Mouse (Mus musculus) erythroblast, embryonic 14.5 days (primary cell): ENCODE measurements around the gene Tnpo1. TPM values are rescaled to one million over a fixed set of nuclear protein-coding genes. Genes with fewer than 3 reads are reported as not detected.
A peak's percentile ranks its signal among the peaks of the same experiment; 100 is the strongest.

Experiments used
- H3K27me3 ChIP-seq: 2 replicates; pipeline ENCODE4 v1.6.1; 2012; ENCODE audit warnings: inconsistent platforms; ENCODE audit not compliant: control insufficient read depth
- H3K36me3 ChIP-seq: 2 replicates; pipeline ENCODE4 v1.6.1; 2012; ENCODE audit warnings: mild to moderate bottlenecking, inconsistent platforms; ENCODE audit not compliant: control insufficient read depth
- H3K4me1 ChIP-seq: 2 replicates; pipeline ENCODE4 v1.6.1; 2012; ENCODE audit warnings: inconsistent platforms; ENCODE audit not compliant: control insufficient read depth
- H3K4me3 ChIP-seq: replicated peaks from 2 replicates; pipeline ENCODE3; 2012; ENCODE audit warnings: moderate library complexity, mild to moderate bottlenecking, inconsistent platforms
- H3K9me3 ChIP-seq: 2 replicates; pipeline ENCODE4 v1.6.1; 2012; ENCODE audit warnings: low read length, inconsistent platforms, mixed read lengths; ENCODE audit not compliant: control insufficient read depth
- GATA1 ChIP-seq: IDR thresholded peaks from 2 replicates; pipeline ENCODE4 v1.6.1; 2012; ENCODE audit warnings: low read length, inconsistent platforms, mixed read lengths
- TAL1 ChIP-seq: IDR thresholded peaks from 3 replicates; pipeline ENCODE4 v1.6.1; 2012; ENCODE audit warnings: low read length, inconsistent platforms, mixed read lengths
- polyA plus RNA-seq: library from polyadenylated mRNA; stranded (reverse); fragments of >175 nt; gene quantifications from 2 replicates; pipeline ENCODE4 v1.2.3, GENCODE M21; 2012

The Tnpo1 gene
- 0.09 and 0.25 TPM in 2 replicates for polyA plus RNA-seq

DNA sequence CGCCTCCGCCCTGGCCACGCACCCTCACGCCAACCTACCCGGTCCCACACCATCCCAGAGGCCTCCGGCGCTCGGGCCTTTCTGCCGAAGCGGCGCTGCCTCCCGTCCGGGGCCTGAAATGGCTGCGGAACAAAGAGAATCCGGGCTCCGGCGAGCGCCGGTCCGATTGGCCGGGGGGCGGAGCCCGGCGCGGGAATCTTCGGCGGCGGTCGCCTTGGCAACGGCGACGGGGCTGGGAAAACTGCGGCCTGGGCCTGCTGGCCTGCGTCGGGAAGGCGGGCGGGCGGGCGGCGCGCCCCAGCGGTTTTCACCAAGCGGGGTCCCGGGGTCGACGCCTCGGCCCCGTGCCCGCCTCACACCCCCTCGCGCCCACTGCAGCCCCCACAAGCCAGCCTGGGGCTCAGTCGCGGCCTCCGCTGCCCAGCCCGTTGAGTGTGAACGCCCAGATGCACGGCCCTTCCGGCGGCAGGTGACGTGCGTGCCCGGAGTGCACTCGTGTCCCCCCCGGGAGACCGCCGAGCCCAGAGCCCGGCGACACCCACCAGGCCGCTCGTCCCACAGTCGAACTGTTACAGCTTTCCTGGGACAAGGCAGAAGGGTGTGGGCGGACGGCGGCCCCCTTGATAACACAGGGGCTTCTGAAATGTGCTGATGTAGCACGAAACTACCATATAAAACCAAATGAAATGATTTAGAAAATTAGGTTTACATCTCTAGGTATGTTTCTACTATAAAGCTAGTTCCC, at the start of gene Tnpo1:
Tnpo1 (minus strand) TSS at position 172 of the 745 bp plus-strand sequence.
- Histone ChIP-seq H3K36me3 (peaks cover 21% of the 10 kb centered on the region), H3K9me3 (no peaks in the 10 kb centered on the region), H3K4me3 (peak within 1 kb of the TSS; percentile 99), H3K4me1 (peaks cover 33% of the 10 kb centered on the region), H3K27me3 (no peaks in the 10 kb centered on the region)
- no peak for TF ChIP-seq TAL1

- peaks cover 5% of the 10 kb centered on the region for H3K4me1 ChIP-seq
- TF ChIP-seq GATA1 (no peak), TAL1 (no peak)
- no peaks in the 10 kb centered on the region for H3K9me3 ChIP-seq
- no peaks in the 10 kb centered on the region for H3K36me3 ChIP-seq
- no peaks in the 10 kb centered on the region for H3K27me3 ChIP-seq
- no peak overlapping the region for H3K4me3 ChIP-seq
These were observed 45.9 kb upstream of the Tnpo1 start for GRCm38 (mm10) chr13:98972090-98972489.

DNA sequence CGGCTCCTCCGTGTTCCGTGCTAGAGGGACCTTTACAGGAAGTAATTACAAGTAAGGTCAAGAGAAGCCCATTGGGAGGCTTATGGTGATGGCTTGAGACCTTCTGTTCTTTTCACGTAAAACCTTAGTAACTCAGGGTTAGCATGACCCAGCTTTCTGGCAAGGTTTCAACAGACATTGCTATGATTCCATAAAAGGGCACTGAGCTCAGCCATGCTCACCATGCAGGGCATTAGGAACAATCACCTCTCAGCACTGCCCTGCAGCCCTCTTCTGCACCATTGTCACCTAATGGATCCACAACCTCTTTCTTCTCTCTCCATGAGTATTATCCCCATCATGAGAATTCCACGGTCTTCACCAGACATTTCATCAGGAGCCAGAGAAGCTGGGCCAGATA, 45.5 kb upstream of the Tnpo1 start:
- H3K27me3 ChIP-seq = no peaks in the 10 kb centered on the region
- peaks cover 5% of the 10 kb centered on the region for H3K4me1 ChIP-seq
- H3K9me3 ChIP-seq = no peaks in the 10 kb centered on the region
- H3K36me3 ChIP-seq = no peaks in the 10 kb centered on the region
- H3K4me3 ChIP-seq = no peak overlapping the region
- TF ChIP-seq GATA1 (no peak), TAL1 (no peak)

- Histone ChIP-seq H3K36me3 (no peaks in the 10 kb centered on the region), H3K4me1 (peaks cover 5% of the 10 kb centered on the region), H3K4me3 (no peak overlapping the region), H3K9me3 (no peaks in the 10 kb centered on the region), H3K27me3 (no peaks in the 10 kb centered on the region)
- TF ChIP-seq GATA1 (no peak), TAL1 (no peak)
These were observed 42.3 kb upstream of the Tnpo1 start for GRCm38 (mm10) chr13:98968517-98968916.

DNA sequence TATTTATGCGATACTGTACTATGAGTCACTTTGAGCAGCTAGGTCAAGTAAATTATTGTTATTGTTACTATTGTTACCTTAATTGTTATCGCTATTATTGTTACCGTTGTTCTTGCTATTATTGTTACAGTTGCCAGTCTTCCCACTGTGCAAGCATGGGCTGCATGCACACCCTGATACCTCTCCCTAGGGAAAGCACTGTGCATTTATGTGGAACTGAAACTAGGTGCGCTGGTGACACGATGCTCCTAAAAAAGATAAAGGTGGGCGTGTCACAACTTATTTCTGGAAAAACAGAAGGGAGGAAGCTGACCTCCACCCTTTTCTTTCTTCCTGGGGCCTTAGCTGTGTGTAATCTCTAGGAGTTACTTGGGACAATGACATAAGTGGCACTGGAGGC, 41.8 kb upstream of the Tnpo1 start:
- Histone ChIP-seq H3K4me1 (peaks cover 5% of the 10 kb centered on the region), H3K9me3 (no peaks in the 10 kb centered on the region), H3K27me3 (no peaks in the 10 kb centered on the region), H3K36me3 (no peaks in the 10 kb centered on the region), H3K4me3 (no peak overlapping the region)
- no peak for TF ChIP-seq GATA1
- no peak for TF ChIP-seq TAL1

DNA sequence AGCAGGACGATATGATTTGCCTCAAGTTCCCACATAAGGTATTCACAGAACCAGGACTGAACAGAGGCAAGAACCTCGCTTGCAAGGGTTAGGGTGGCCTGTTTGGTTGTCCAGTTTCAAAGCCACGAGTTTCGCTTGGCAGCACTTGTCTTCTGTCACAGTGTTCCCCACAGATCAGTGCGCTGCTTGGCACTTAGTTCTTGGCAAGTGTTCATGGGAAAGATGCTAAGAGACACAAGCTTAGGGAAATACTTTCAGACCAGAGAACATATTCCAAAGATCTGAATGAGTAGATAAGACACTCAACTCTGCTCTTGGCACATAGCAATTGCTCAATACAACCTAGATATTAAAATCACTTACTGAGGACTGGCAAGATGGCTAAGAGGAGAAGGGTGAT, 40.4 kb upstream of the Tnpo1 start:
- H3K36me3 ChIP-seq = no peaks in the 10 kb centered on the region
- no peaks in the 10 kb centered on the region for H3K9me3 ChIP-seq
- TF ChIP-seq TAL1 = no peak
- TF ChIP-seq GATA1 = no peak
- H3K4me1 ChIP-seq = peaks cover 5% of the 10 kb centered on the region
- no peaks in the 10 kb centered on the region for H3K27me3 ChIP-seq
- H3K4me3 ChIP-seq = no peak overlapping the region

- H3K4me1 ChIP-seq = peaks cover 5% of the 10 kb centered on the region
- no peak overlapping the region for H3K4me3 ChIP-seq
- TF ChIP-seq TAL1 = no peak
- TF ChIP-seq GATA1 = no peak
- no peaks in the 10 kb centered on the region for H3K9me3 ChIP-seq
- H3K27me3 ChIP-seq = no peaks in the 10 kb centered on the region
- no peaks in the 10 kb centered on the region for H3K36me3 ChIP-seq
These were observed 37.4 kb upstream of the Tnpo1 start for GRCm38 (mm10) chr13:98963612-98964011.

DNA sequence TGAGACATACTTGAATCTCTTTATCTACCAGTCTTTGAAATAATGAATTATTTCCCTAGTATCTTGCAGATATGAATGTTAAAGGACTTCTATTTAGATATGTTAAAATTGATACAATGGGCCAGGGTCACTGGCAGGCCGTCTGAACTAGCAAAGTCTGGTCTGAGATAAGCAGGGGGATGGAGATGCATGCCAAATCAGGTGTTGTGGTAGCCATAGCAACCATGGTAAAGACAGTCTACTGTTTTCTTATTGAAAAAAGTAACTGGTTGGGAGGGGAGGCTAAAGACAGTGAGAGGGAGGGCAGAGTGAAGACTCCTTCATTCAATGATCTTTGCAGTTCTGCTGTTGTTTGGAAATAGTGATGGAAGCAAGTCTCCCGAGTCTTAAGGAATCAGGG, 32.0 kb upstream of the Tnpo1 start:
- no peaks in the 10 kb centered on the region for H3K36me3 ChIP-seq
- H3K9me3 ChIP-seq = no peaks in the 10 kb centered on the region
- TF ChIP-seq GATA1 = no peak
- TF ChIP-seq TAL1 = no peak
- H3K27me3 ChIP-seq = no peaks in the 10 kb centered on the region
- H3K4me1 ChIP-seq = no peaks in the 10 kb centered on the region; the same call in 1 of the 2 replicates
- H3K4me3 ChIP-seq = no peak overlapping the region

GRCm38 (mm10) chr13:98956209-98956608, 30.0 kb upstream of the Tnpo1 start:
- no peak for TF ChIP-seq TAL1
- TF ChIP-seq GATA1 = no peak
- Histone ChIP-seq H3K27me3 (no peaks in the 10 kb centered on the region), H3K36me3 (no peaks in the 10 kb centered on the region), H3K9me3 (no peaks in the 10 kb centered on the region), H3K4me1 (peaks cover 2% of the 10 kb centered on the region), H3K4me3 (no peak overlapping the region)

- Histone ChIP-seq H3K36me3 (no peaks in the 10 kb centered on the region), H3K4me1 (peaks cover 2% of the 10 kb centered on the region), H3K4me3 (no peak overlapping the region), H3K9me3 (no peaks in the 10 kb centered on the region), H3K27me3 (no peaks in the 10 kb centered on the region)
- TF ChIP-seq TAL1 (no peak), GATA1 (no peak)
These were observed 29.5 kb upstream of the Tnpo1 start for GRCm38 (mm10) chr13:98955676-98956075.
